Mouse (Mus musculus) MEL (cell line): ENCODE measurements around the gene S100a16. TPM values are rescaled to one million over a fixed set of nuclear protein-coding genes. Genes with fewer than 3 reads are reported as not detected.

Source experiments
- DNase-seq: peaks from one replicate; pipeline ENCODE4 v3.0.0; 2011; ENCODE audit warnings: low read depth, low spot score
- H3K27ac ChIP-seq: 2 replicates; pipeline ENCODE4 v1.5.1; 2012; ENCODE audit warnings: low read depth, mild to moderate bottlenecking, control low read depth, low read length, moderate library complexity; ENCODE audit not compliant: control insufficient read depth
- H3K27me3 ChIP-seq, 2 experiments: fragments of 150-350 bp in 1 of 2; sonication (generic) in 1 of 2; 2 replicates each; pipeline ENCODE4 v1.6.1; 2012; ENCODE audit warnings: low read length in 2 of 2, mild to moderate bottlenecking in 2 of 2, improper control_type of control experiment in 1 of 2, moderate library complexity in 1 of 2; ENCODE audit not compliant: insufficient read depth in 2 of 2, control insufficient read depth in 1 of 2
- H3K36me3 ChIP-seq, 2 experiments: 2 replicates each; pipeline ENCODE4 v1.6.1; 2012 to 2014; ENCODE audit warnings: low read length in 2 of 2, improper control_type of control experiment in 1 of 2, inconsistent platforms in 1 of 2, mild to moderate bottlenecking in 1 of 2; ENCODE audit not compliant: insufficient read depth in 2 of 2, control insufficient read depth in 1 of 2
- H3K4me1 ChIP-seq, 2 experiments: fragments of 150-350 bp in 1 of 2; sonication (generic) in 1 of 2; 2 replicates each; pipeline ENCODE4 v1.6.1; 2012; ENCODE audit warnings: low read length in 2 of 2, improper control_type of control experiment in 1 of 2, mild to moderate bottlenecking in 1 of 2; ENCODE audit not compliant: insufficient read depth in 2 of 2, control insufficient read depth in 1 of 2
- H3K4me3 ChIP-seq, 2 experiments: fragments of 150-350 bp in 1 of 2; sonication (generic) in 1 of 2; 2 replicates each; pipeline ENCODE4 v1.5.1; 2012; ENCODE audit warnings: low read depth in 2 of 2, low read length in 2 of 2, mild to moderate bottlenecking in 2 of 2, moderate library complexity in 2 of 2, control low read depth in 1 of 2, improper control_type of control experiment in 1 of 2; ENCODE audit not compliant: control insufficient read depth in 1 of 2, insufficient read depth in 1 of 2
- H3K79me2 ChIP-seq: 2 replicates; pipeline ENCODE4 v1.6.1; 2012; ENCODE audit warnings: mild to moderate bottlenecking, low read length, moderate library complexity; ENCODE audit not compliant: control insufficient read depth, poor library complexity, insufficient read depth
- H3K9ac ChIP-seq: 2 replicates; pipeline ENCODE4 v1.6.1; 2012; ENCODE audit warnings: low read depth, mild to moderate bottlenecking, control low read depth, low read length, moderate library complexity; ENCODE audit not compliant: control insufficient read depth, poor library complexity, severe bottlenecking
- H3K9me3 ChIP-seq: fragments of 150-350 bp; sonication (generic); replicated peaks from 2 replicates; pipeline ENCODE4 v1.6.1; 2012; ENCODE audit warnings: mild to moderate bottlenecking, low read length, improper control_type of control experiment, moderate library complexity; ENCODE audit not compliant: insufficient read depth
- BHLHE40 ChIP-seq: IDR thresholded peaks from 2 replicates; pipeline ENCODE4 v1.6.1; 2012; ENCODE audit warnings: low read depth, mild to moderate bottlenecking, inconsistent platforms, low read length, improper control_type of control experiment, borderline replicate concordance
- CHD1 ChIP-seq: IDR thresholded peaks from 2 replicates; pipeline ENCODE4 v1.6.1; 2012; ENCODE audit warnings: low read depth, mild to moderate bottlenecking, inconsistent platforms, low read length, improper control_type of control experiment
- CHD2 ChIP-seq: IDR thresholded peaks from 2 replicates; pipeline ENCODE4 v1.6.1; 2011; ENCODE audit warnings: low read length, improper control_type of control experiment
- CTCF ChIP-seq, 3 experiments: IDR thresholded peaks in 2 of 3; conservative IDR thresholded peaks in 1 of 3; 2 replicates each; pipeline ENCODE4 v1.5.1; 2011 to 2012; ENCODE audit warnings: low read length in 3 of 3, low read depth in 2 of 3, mild to moderate bottlenecking in 2 of 3, improper control_type of control experiment in 1 of 3, inconsistent platforms in 1 of 3, mixed read lengths in 1 of 3, moderate library complexity in 1 of 3; ENCODE audit not compliant: control insufficient read depth in 1 of 3, insufficient read depth in 1 of 3, poor library complexity in 1 of 3, severe bottlenecking in 1 of 3
- E2F4 ChIP-seq: IDR thresholded peaks from 2 replicates; pipeline ENCODE4 v1.6.1; 2011; ENCODE audit warnings: low read depth, low read length, improper control_type of control experiment, borderline replicate concordance
- ELF1 ChIP-seq: IDR thresholded peaks from 2 replicates; pipeline ENCODE4 v1.6.1; 2014; ENCODE audit warnings: low read depth, mild to moderate bottlenecking, inconsistent platforms, low read length, improper control_type of control experiment, moderate library complexity
- GABPA ChIP-seq: IDR thresholded peaks from 2 replicates; pipeline ENCODE4 v1.6.1; 2012; ENCODE audit warnings: low read depth, mild to moderate bottlenecking, inconsistent platforms, low read length, improper control_type of control experiment, moderate library complexity
- GATA1 ChIP-seq: IDR thresholded peaks from 2 replicates; pipeline ENCODE4 v1.6.1; 2011; ENCODE audit warnings: low read depth, low read length, improper control_type of control experiment
- HCFC1 ChIP-seq: IDR thresholded peaks from 2 replicates; pipeline ENCODE4 v1.6.1; 2012; ENCODE audit warnings: low read depth, mild to moderate bottlenecking, inconsistent platforms, low read length, improper control_type of control experiment, moderate library complexity
- JUND ChIP-seq: IDR thresholded peaks from 2 replicates; pipeline ENCODE4 v1.6.1; 2011; ENCODE audit warnings: low read depth, mild to moderate bottlenecking, improper control_type of control experiment, low read length
- MAFK ChIP-seq: IDR thresholded peaks from 2 replicates; pipeline ENCODE4 v1.6.1; 2011; ENCODE audit warnings: low read depth, mild to moderate bottlenecking, low read length, improper control_type of control experiment, borderline replicate concordance
- MAX ChIP-seq: IDR thresholded peaks from 2 replicates; pipeline ENCODE4 v1.6.1; 2011; ENCODE audit warnings: low read length, improper control_type of control experiment
- MAZ ChIP-seq: IDR thresholded peaks from 2 replicates; pipeline ENCODE4 v1.6.1; 2012; ENCODE audit warnings: low read depth, mild to moderate bottlenecking, inconsistent platforms, low read length, improper control_type of control experiment
- MEF2A ChIP-seq: IDR thresholded peaks from 2 replicates; pipeline ENCODE4 v1.6.1; 2014; ENCODE audit warnings: low read depth, mild to moderate bottlenecking, inconsistent platforms, low read length, improper control_type of control experiment; ENCODE audit not compliant: poor library complexity, insufficient replicate concordance, severe bottlenecking; ENCODE audit errors: extremely low read depth
- MYC ChIP-seq: IDR thresholded peaks from 2 replicates; pipeline ENCODE4 v1.6.1; 2011; ENCODE audit warnings: low read depth, mild to moderate bottlenecking, low read length, improper control_type of control experiment, moderate library complexity
- NRF1 ChIP-seq: IDR thresholded peaks from 2 replicates; pipeline ENCODE4 v1.6.1; 2014; ENCODE audit warnings: low read depth, mild to moderate bottlenecking, inconsistent platforms, low read length, improper control_type of control experiment, moderate library complexity; ENCODE audit not compliant: poor library complexity, insufficient read depth, severe bottlenecking
- POLR2AphosphoS2 ChIP-seq: IDR thresholded peaks from 2 replicates; pipeline ENCODE4 v1.6.1; 2011; ENCODE audit warnings: low read length, improper control_type of control experiment
- RAD21 ChIP-seq: IDR thresholded peaks from 2 replicates; pipeline ENCODE4 v1.6.1; 2011; ENCODE audit warnings: mild to moderate bottlenecking, low read depth, low read length, improper control_type of control experiment
- RCOR1 ChIP-seq: IDR thresholded peaks from 2 replicates; pipeline ENCODE4 v1.6.1; 2012; ENCODE audit warnings: low read depth, mild to moderate bottlenecking, inconsistent platforms, low read length, improper control_type of control experiment
- SIN3A ChIP-seq: IDR thresholded peaks from 2 replicates; pipeline ENCODE4 v1.6.1; 2012; ENCODE audit warnings: low read length, improper control_type of control experiment, inconsistent platforms
- SMC3 ChIP-seq: IDR thresholded peaks from 2 replicates; pipeline ENCODE4 v1.6.1; 2011; ENCODE audit warnings: low read depth, low read length, improper control_type of control experiment
- TBP ChIP-seq: IDR thresholded peaks from 2 replicates; pipeline ENCODE4 v1.8.0; 2011; ENCODE audit warnings: low read depth, low read length, improper control_type of control experiment
- USF1 ChIP-seq: IDR thresholded peaks from 2 replicates; pipeline ENCODE4 v1.6.1; 2014; ENCODE audit warnings: low read depth, mild to moderate bottlenecking, inconsistent platforms, low read length, improper control_type of control experiment, moderate library complexity
- ZKSCAN1 ChIP-seq: IDR thresholded peaks from 2 replicates; pipeline ENCODE4 v1.6.1; 2012; ENCODE audit warnings: low read depth, mild to moderate bottlenecking, inconsistent platforms, low read length, improper control_type of control experiment, moderate library complexity
- ZNF384 ChIP-seq: IDR thresholded peaks from 2 replicates; pipeline ENCODE4 v1.6.1; 2012; ENCODE audit warnings: low read depth, mild to moderate bottlenecking, inconsistent platforms, low read length, improper control_type of control experiment
- polyA plus RNA-seq, 2 experiments: library from polyadenylated mRNA; stranded (reverse) in 1 of 2; unstranded in 1 of 2; fragments of >175 nt in 1 of 2; fragments of >200 nt in 1 of 2; gene quantifications; 2 replicates each; pipeline versions ENCODE4 v1.2.1 to v1.2.4; 2012; ENCODE audit warnings: low replicate concordance in 2 of 2, low read depth in 1 of 2; ENCODE audit not compliant: insufficient read length in 2 of 2, insufficient read depth in 1 of 2, missing spikeins in 1 of 2
- total RNA-seq: library from RNA; depleted of rRNA; stranded (reverse); fragments of 300-350 nt; gene quantifications from 2 replicates; pipeline ENCODE4 v1.2.3, GENCODE M21; 2012

The S100a16 gene
- total and polyA plus RNA-seq, 3 experiments = not detected

GRCm38 (mm10) chr3:90582556-90582955 is 45.5 kb downstream of the S100a16 start:
- no peak for DNase-seq
- Histone ChIP-seq H3K27ac (no peak overlapping the region), H3K4me3 (no peak overlapping the region), H3K9ac (no peak overlapping the region), H3K79me2 (no peaks in the 10 kb centered on the region), H3K36me3 (peaks cover 0 to 9% of the 10 kb centered on the region in 2 experiments; a peak in 2 of 4 replicates), H3K27me3 (peaks cover 11% of the 10 kb centered on the region in 2 experiments), H3K9me3 (no peaks in the 10 kb centered on the region), H3K4me1 (peaks cover 0 to 20% of the 10 kb centered on the region in 2 experiments; a peak in 2 of 4 replicates)
- TF ChIP-seq MAX = no peak
- TF ChIP-seq MAFK = no peak
- no peak for TF ChIP-seq USF1
- no peak for TF ChIP-seq MAZ
- no peak for TF ChIP-seq E2F4
- no peak for TF ChIP-seq GABPA
- no peak for TF ChIP-seq SIN3A
- no peak for TF ChIP-seq RCOR1
- TF ChIP-seq POLR2AphosphoS2 = no peak
- no peak for TF ChIP-seq CHD2
- no peak for TF ChIP-seq SMC3
- no peak for TF ChIP-seq MYC
- no peak for TF ChIP-seq NRF1
- no peak for TF ChIP-seq TBP
- no peak for TF ChIP-seq ZKSCAN1
- no peak for TF ChIP-seq GATA1

GRCm38 (mm10) chr3:90583893-90584292 is 46.8 kb downstream of the S100a16 start:
- Histone ChIP-seq H3K9ac (no peak overlapping the region), H3K79me2 (no peaks in the 10 kb centered on the region), H3K27ac (no peak overlapping the region), H3K36me3 (peaks cover 0 to 9% of the 10 kb centered on the region in 2 experiments; a peak in 2 of 4 replicates), H3K4me1 (peaks cover 0 to 28% of the 10 kb centered on the region in 2 experiments; a peak in 2 of 4 replicates), H3K9me3 (no peaks in the 10 kb centered on the region), H3K27me3 (peaks cover 5 to 9% of the 10 kb centered on the region in 2 experiments; a peak in 3 of 4 replicates), H3K4me3 (no peak overlapping the region)
- no peak for TF ChIP-seq TBP
- TF ChIP-seq MYC = no peak
- no peak for TF ChIP-seq BHLHE40
- TF ChIP-seq SIN3A = no peak
- TF ChIP-seq CHD1 = no peak
- TF ChIP-seq JUND = no peak
- no peak for TF ChIP-seq MAFK
- no peak for TF ChIP-seq CHD2
- TF ChIP-seq RAD21 = no peak
- TF ChIP-seq MEF2A = no peak
- TF ChIP-seq GATA1 = no peak
- TF ChIP-seq USF1 = no peak
- TF ChIP-seq ZNF384 = no peak
- no peak for TF ChIP-seq ELF1
- no peak for TF ChIP-seq CTCF (IDR thresholded peaks at IDR 0.05 in 2 of 3, conservative IDR thresholded peaks at IDR 0.05 in 1 of 3; ENCODE audit: control insufficient read depth in 1 of 3, insufficient read depth in 1 of 3, low read depth in 2 of 3, low read length in 3 of 3, poor library complexity in 1 of 3, severe bottlenecking in 1 of 3)
- no peak for TF ChIP-seq NRF1
- TF ChIP-seq SMC3 = no peak
- TF ChIP-seq HCFC1 = no peak
- TF ChIP-seq MAX = no peak
- TF ChIP-seq E2F4 = no peak
- DNase-seq = no peak
